Mouse (Mus musculus): ENCODE data around the gene Kctd12. TPM values are rescaled to one million over a fixed set of nuclear protein-coding genes. Genes with fewer than 3 reads are reported as not detected.

Gene Kctd12
- total and polyA plus RNA-seq, 3 experiments = not detected

DNA sequence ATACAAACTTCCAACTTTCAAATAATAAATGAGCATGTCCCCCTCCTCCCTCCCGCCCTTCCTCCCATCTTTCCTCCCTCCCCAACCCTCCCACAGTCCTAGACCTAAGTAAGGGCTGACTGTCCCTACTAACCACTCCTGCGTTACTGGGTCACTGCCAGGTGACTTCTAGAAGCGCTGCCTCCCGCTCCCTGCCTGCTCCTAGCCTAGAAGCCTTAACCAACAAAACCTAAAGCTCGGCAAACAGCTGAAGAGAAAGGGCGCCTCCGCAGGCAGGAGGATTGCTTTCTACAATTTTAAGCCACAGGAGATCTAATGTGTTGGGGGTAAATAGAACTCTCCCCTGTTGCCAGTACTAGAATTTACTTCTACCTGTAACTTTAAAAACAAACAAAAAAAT lies 2.0 kb downstream of the Kctd12 start:
- no peak overlapping the region for H3K9ac ChIP-seq (ENCODE audit: control insufficient read depth, low read depth, low read length, poor library complexity, severe bottlenecking)
- no peak for DNase-seq (ENCODE audit: low read depth, low spot score)
- no peaks in the 10 kb centered on the region for H3K9me3 ChIP-seq (replicated peaks; ENCODE audit: insufficient read depth, low read length)
- H3K79me2 ChIP-seq (ENCODE audit: control insufficient read depth, insufficient read depth, low read length, poor library complexity) = no peaks in the 10 kb centered on the region
- H3K27me3 ChIP-seq (ENCODE audit: control insufficient read depth in 1 of 2, insufficient read depth in 2 of 2, low read length in 2 of 2) = no peaks in the 10 kb centered on the region
- H3K4me1 ChIP-seq (ENCODE audit: control insufficient read depth in 1 of 2, insufficient read depth in 2 of 2, low read length in 2 of 2) = no peaks in the 10 kb centered on the region
- H3K4me3 ChIP-seq (ENCODE audit: control insufficient read depth in 1 of 2, insufficient read depth in 1 of 2, low read depth in 2 of 2, low read length in 2 of 2) = no peak overlapping the region
- no peak overlapping the region for H3K27ac ChIP-seq (ENCODE audit: control insufficient read depth, low read depth, low read length)
- TF ChIP-seq MAX (IDR thresholded peaks at IDR 0.05; ENCODE audit: low read length) = no peak
- H3K36me3 ChIP-seq (ENCODE audit: control insufficient read depth in 1 of 2, insufficient read depth in 2 of 2, low read length in 2 of 2) = no peaks in the 10 kb centered on the region

DNA sequence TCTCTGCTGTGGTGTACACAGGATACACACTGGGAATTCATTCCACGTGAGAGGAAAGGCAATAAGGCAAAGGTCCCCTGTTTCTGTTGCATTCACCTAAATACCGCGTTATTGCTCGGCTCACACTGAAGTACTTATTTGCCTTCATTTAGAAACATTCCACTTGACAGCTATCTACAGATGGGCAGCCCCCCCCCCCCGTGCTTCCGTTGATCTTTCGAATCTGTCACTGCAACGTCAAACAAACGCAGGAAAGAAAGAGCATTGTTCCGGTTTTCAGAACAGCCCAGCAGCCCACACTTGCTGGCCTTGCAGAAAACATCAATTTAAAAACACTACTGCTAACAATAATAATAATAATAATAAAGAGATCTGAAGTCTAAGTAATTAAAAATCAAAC lies 2.6 kb downstream of the Kctd12 start:
- Histone ChIP-seq H3K9ac (ENCODE audit: control insufficient read depth, low read depth, low read length, poor library complexity, severe bottlenecking) (no peak overlapping the region), H3K4me1 (ENCODE audit: control insufficient read depth in 1 of 2, insufficient read depth in 2 of 2, low read length in 2 of 2) (no peaks in the 10 kb centered on the region), H3K27ac (ENCODE audit: control insufficient read depth, low read depth, low read length) (no peak overlapping the region), H3K9me3 (replicated peaks; ENCODE audit: insufficient read depth, low read length) (no peaks in the 10 kb centered on the region), H3K4me3 (ENCODE audit: control insufficient read depth in 1 of 2, insufficient read depth in 1 of 2, low read depth in 2 of 2, low read length in 2 of 2) (no peak overlapping the region), H3K36me3 (ENCODE audit: control insufficient read depth in 1 of 2, insufficient read depth in 2 of 2, low read length in 2 of 2) (no peaks in the 10 kb centered on the region), H3K27me3 (ENCODE audit: control insufficient read depth in 1 of 2, insufficient read depth in 2 of 2, low read length in 2 of 2) (no peaks in the 10 kb centered on the region), H3K79me2 (ENCODE audit: control insufficient read depth, insufficient read depth, low read length, poor library complexity) (no peaks in the 10 kb centered on the region)
- TF ChIP-seq ELF1 (IDR thresholded peaks at IDR 0.05; ENCODE audit: low read depth, low read length) = no peak
- TF ChIP-seq RCOR1 (IDR thresholded peaks at IDR 0.05; ENCODE audit: low read depth, low read length) = no peak
- no peak for TF ChIP-seq NRF1 (IDR thresholded peaks at IDR 0.05; ENCODE audit: insufficient read depth, low read depth, low read length, poor library complexity, severe bottlenecking)
- no peak for TF ChIP-seq RAD21 (IDR thresholded peaks at IDR 0.05; ENCODE audit: low read depth, low read length)
- TF ChIP-seq ZMIZ1 (IDR thresholded peaks at IDR 0.05; ENCODE audit: low read depth, low read length) = no peak
- TF ChIP-seq POLR2AphosphoS5 (IDR thresholded peaks at IDR 0.05; ENCODE audit: borderline replicate concordance, low read depth, low read length) = no peak
- no peak for TF ChIP-seq MYB (IDR thresholded peaks at IDR 0.05; ENCODE audit: low read depth, low read length)
- no peak for TF ChIP-seq POLR2AphosphoS2 (IDR thresholded peaks at IDR 0.05; ENCODE audit: low read length)
- no peak for TF ChIP-seq MYC (IDR thresholded peaks at IDR 0.05; ENCODE audit: low read depth, low read length)
- no peak for TF ChIP-seq KAT2A (conservative IDR thresholded peaks at IDR 0.05; ENCODE audit: low read depth, low read length)
- no peak for TF ChIP-seq TCF12 (IDR thresholded peaks at IDR 0.05; ENCODE audit: low read depth, low read length)
- TF ChIP-seq JUND (IDR thresholded peaks at IDR 0.05; ENCODE audit: low read depth, low read length) = no peak
- no peak for TF ChIP-seq GATA1 (IDR thresholded peaks at IDR 0.05; ENCODE audit: low read depth, low read length)
- TF ChIP-seq MAFK (IDR thresholded peaks at IDR 0.05; ENCODE audit: borderline replicate concordance, low read depth, low read length) = no peak
- no peak for TF ChIP-seq MEF2A (IDR thresholded peaks at IDR 0.05; ENCODE audit: extremely low read depth, insufficient replicate concordance, low read depth, low read length, poor library complexity, severe bottlenecking)
- no peak for TF ChIP-seq SMC3 (IDR thresholded peaks at IDR 0.05; ENCODE audit: low read depth, low read length)
- TF ChIP-seq ZKSCAN1 (IDR thresholded peaks at IDR 0.05; ENCODE audit: low read depth, low read length) = no peak
- TF ChIP-seq ZNF384 (IDR thresholded peaks at IDR 0.05; ENCODE audit: low read depth, low read length) = no peak
- TF ChIP-seq SIN3A (IDR thresholded peaks at IDR 0.05; ENCODE audit: low read length) = no peak
- DNase-seq (ENCODE audit: low read depth, low spot score) = no peak
